Mouse (Mus musculus) embryo, embryonic 9.5 days (tissue): ENCODE data around the gene Abhd12.
"Not testable (repeated sequence)": the region's sequence is repeated elsewhere in the genome, so short reads cannot be mapped to it uniquely, and the experiment has no call there.

Experiments used
- DNase-seq: peaks from one replicate; pipeline ENCODE4 v3.0.0-alpha.2; 2017; ENCODE audit errors: extremely low spot score

Gene Abhd12

DNA sequence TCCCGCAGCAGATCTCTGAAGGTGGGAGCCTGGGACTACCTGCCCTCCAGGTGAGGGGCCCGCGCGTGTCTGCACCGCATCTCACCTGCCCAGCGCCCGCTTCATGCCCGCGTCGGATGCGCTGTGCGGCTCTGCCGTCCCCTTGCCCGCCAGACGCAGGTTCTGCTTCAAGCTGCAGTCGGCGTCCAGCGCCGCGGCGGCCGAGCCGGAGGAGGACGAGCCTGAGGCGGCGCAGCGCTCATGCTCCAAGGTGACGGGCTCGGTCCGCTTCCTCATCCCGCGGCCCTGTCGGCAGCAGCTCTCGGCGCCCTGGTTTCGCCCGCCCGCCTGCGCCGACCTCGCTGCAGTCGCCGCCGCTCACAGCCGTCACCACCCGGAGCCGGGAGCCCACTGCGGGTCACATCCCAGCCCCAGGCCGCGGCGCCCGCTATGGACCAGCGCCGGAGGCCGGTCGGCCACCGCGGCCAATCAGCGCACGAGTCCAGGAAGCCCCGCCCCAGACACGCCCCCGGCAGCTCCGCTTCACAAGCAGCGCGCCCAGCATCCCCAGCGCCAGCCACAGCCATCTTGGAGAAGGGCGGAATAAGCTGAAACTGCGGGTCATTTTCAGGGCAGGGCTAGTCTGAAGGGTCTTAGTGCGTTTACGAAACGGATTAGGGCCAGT is at the start of gene Abhd12:
Gene Abhd12, minus strand, starts transcription at position 470 of the 664 bp plus-strand sequence.
- DNase-seq: peak; percentile 96

DNA sequence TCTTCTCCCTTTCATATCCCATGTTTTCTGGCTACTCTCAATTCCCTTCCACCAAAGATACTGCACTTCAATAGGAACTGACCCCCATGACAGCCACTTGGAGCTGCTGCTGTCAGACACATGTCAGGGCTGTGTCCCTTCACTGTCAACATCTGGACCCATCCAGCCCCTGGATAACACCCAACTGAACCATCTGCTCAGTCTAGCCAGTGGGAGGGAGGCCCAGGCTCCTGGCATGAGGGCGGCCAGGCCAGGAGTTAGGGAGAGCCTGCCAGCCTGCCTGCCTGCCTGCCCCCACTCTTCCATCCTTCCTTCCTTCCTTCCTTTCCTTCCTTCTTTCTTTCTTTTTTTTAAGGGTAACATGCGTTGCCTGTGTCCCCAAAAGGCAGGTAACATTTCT is 46.7 kb upstream of the Abhd12 start:
- DNase-seq: no peak

DNA sequence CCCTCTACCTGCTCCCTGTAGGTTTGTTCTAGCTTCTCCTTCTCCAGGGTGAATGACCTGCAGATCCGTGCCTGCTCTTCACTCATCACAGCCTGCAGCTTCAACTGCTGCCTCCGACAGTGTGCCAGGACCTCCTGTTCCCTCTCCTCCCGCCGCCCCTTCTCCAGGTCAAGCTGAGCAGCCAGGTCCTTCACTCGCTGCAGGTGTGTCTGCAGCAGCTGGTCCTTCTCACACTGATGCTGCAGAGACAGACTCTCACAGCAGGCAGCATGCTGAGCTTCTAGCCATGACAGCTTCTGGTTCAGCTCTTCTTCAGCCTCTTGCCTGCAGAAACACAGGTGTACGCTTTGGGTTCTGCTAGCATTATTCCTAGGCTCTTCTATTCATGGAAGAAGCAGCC is 45.5 kb upstream of the Abhd12 start:
- DNase-seq: no peak

DNA sequence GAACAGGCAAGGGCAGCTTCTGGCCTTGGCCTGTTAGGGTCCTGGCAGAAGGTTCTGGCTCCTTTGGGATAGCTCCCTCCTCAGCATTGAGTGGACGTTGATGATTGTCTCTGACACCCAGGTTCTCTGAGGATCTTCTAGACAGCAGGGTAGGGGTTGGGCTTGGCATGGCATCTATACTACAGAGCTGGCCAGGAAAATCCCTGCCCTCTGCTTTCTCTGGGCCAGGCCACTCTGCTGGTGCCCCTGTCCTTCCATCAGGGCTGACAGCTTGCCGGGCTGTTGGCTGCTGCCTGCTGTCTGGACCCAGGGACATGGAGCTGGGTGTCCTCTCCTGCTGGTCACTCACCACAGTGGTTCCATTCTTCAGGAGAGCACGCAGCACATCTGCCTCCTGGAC is 45.1 kb upstream of the Abhd12 start:
- no peak for DNase-seq

DNA sequence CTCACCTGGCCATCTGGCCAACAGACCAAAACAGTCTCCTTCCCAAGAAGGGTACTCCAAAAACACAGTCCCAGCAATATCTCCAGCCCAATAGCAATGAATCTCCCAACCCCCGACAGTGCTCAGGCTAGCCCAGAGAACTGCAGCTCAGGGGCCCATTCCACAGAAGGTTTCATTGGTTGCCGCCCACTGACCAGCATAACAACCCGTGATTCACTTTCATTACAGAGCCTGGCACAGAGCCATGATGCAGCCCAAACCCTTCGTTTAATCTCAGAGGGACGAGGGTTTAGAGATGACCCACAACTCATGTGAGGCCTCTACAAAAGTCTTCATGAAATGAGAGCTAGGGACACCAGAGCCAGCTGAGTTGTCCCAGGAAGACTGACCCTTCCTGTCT is 44.2 kb upstream of the Abhd12 start:
- DNase-seq: no peak

DNA sequence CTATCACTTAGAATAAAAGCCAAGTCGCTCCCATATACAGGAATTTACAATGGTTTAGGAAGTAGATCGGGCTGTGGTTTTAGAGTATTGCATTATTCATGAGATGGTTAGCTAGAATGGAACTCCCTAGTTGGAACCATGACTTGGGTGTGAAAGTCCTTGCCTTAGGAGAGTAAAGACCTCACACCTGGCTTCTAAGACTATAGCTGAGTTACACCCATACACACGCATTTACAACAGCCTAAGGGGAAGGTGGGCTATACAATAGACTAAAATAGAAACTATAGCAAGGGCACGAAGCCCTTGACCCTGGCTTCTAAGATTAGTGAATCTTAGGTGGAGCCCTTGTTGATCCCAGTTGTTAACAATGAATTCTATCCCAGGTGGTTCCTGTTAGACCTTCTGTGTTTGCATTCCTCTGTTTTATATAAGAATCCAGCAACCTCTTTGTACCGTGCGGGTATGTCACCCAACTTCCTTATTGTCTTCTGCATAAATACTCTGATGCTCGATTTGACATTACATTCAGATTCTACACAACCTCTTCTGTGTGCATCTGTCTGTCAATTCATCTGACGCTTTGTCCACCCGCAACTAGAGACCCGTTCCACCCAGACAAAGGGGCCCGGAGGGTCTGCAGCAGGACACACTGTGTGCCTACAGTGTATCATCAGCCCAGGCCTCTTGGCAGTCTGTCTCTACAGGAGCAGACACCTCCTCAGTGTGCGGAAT is 43.5 kb upstream of the Abhd12 start:
- not testable (repeated sequence) for DNase-seq

DNA sequence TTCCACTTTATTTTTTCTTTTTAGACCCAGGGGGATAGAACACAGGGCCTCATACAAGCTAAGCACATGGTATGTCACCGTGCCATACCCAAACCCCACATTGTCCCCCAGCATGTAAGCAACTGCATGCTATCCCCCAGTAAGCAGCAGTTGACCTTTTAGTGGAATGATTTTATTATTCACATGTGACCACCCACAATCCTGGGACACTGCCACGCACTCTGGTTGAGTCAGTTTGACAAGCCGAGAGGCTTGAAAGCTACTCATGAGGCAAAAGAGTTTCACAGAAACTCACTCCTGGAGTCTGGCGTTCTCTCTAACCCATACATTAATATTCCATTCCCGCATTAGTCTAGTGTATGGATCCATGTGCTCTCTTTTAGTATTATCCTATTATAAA is 42.8 kb upstream of the Abhd12 start:
- DNase-seq: not testable (repeated sequence)

DNA sequence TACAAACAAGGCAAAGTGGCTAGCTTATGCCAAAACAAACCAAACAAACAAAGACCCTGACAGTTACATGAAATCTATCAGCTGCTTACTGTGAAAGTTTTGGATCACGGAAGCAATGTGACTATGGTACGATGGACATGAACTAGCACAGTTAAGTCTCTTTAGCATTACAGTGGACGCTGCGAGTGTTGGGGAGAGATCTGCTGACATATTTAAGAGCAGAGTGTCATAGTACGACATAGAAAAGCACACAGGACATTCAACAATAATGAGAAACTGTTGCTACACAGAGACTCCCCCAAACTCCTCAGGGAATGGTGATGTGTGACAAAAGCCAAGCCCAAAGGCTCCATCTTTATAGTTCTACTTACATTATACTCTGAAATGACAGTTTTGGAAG is 39.5 kb upstream of the Abhd12 start:
- DNase-seq: no peak

DNA sequence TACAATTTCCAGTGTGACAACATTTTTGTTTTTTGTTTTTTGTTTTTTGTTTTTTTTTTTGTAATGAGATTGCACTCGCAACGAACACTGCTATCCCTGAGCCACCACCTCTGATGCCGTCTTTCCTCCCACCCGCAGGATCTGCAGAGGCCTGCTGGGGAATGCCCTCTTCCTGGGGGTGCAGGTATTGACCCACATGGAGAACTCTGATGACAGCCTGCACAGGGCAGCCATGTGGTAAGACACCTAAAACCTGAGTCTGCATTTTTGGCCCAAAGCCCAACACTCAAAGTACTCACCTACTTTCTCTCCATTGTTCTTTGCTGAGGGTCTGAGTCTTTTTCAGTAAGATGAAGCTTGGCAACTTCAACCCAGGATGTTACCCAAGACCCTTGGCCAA is 30.1 kb upstream of the Abhd12 start:
- DNase-seq: no peak

DNA sequence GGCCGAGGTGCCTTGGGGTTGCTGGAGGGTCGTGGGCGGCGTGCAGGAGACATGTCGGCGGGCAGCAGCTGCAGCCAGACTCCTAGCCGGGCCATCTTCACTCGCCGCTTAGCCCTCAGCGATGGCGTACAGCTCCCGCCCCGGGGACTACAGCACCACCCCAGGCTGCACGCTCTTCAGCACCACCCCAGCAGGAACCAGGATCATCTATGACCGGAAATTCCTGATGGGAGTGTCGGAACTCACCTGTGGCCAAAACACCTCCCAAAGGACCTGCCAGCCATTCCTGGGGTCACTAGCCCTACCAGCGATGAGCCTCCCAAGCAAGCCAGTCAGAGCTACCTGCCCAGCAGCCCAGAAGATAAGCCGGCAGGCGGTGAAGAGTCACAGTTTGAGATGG is 28.9 kb upstream of the Abhd12 start:
- DNase-seq: no peak

DNA sequence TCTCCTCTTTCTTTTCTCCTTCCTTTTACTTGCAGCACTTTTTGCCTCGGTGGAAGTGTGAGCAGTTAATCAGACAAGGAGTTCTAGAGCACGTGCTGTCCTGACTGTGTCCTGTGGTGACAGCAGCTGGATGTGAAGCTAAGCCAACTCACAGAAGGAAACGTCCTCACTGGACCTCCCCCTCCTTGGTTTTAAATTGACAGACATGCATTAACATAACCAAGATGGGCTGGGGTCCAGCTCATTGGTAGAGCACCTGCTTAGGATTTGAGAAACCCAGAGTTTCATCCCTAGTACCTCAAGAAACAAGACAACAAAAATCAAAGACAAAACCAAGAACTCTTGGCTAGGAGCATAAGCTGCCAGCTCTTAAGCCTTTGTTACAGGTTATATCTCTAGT is 26.3 kb upstream of the Abhd12 start:
- DNase-seq: no peak

DNA sequence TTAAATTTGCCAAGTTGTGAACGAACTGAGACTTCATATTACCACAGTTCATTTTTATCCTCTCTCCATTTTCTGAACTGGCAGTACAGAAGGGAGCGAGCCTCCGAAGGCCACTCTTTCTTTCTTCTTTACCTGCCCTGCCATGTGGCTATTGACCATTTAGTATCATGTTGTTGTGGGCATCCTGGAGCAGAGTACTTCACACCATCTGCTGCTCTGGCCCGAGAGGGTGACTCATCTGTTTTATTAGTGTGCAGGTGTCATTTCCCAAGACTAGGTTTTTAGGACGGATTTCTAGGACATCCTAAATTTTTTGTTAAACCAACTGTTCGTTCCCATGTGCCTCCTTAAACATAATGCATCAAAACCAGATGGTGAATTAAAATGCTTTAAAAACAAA is 24.6 kb upstream of the Abhd12 start:
- no peak for DNase-seq

DNA sequence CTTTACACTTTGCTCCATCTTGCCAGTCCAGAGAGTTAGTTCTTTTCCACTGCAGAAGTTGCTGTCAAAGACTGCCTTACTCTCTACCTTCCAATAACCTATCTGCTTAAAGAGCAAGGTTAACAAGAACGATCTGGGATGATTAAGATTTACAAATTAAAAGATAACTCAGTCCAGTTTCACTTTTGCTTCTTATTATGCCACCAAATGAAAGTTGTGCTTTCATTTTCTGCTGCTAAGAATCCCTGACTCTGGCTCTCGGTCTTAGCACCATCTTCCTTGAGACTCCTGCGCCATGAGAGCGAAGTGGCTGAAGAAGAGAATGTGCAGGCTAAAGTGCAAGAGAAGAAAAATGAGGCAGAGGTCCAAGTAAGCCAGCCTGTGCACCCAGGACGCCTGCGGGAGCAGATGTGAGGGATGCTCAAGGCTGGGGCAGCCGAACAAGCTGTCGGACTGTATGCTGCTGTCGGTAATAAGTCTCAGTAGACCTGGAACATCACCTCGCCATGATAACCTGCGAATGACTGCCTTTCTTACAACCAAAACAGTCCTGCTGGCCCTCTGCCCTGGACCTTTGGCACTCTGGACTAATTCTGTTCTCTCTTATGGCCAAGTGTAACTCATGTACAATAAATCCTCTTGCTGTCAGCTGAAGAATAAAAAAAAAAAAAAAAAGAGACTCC is 22.6 kb upstream of the Abhd12 start:
- DNase-seq: no peak

DNA sequence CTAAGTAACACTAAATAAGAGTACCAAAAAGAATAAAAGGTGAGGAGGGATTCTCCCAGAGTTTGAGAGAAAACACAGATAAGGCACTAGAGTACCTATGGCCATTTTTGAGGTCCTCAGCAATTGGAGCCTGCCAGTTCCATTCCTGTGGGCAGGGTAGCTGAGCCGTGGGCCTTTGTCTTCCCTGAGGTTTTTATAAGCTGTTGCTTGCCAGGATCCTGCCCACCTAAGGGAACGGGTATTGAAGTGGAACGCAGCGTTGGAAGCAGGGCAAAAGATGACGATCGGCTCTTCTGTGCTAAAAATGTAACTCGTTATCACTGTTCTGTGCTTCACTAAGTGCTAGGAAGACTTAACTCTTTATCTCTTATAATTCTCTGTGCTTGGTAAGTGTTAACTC is 19.0 kb upstream of the Abhd12 start:
- no peak for DNase-seq

DNA sequence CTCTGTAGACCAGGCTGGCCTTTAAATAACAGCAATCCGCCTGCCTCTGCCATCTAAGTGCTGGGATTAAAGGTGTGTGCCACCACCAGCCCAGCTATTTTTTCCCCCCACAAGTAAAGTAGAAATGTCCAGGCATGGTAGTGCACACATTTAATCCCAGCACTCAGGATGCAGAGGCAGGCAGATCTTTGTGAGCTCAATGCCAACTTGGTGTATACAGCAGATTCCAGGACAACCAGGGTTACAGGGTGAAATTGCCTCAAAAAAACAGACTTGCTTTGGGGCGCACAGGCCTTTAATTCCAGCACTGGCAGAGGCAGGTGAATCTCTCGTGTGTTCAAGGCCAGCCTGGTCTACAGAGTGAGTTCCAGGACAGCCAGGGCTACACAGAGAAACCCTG is 18.5 kb upstream of the Abhd12 start:
- no peak for DNase-seq

DNA sequence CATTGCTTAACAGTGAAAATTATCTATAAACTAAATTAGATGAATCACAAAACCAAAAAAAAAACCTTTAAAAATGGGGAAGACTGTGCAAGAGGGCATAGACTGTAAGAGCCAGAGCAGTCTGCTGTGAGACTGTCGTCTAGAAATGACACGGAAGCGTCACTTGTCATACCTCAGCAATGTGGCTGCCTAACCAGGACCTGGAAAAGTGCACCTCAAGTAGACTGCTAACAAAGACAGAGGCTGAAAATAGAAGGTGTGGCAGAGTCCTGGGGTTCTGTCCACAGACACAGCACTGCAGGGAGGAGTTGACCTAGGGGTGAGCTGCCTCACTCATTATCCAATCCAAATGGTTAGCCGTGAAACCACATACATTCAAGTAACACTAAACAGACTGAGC is 17.6 kb upstream of the Abhd12 start:
- DNase-seq: no peak

DNA sequence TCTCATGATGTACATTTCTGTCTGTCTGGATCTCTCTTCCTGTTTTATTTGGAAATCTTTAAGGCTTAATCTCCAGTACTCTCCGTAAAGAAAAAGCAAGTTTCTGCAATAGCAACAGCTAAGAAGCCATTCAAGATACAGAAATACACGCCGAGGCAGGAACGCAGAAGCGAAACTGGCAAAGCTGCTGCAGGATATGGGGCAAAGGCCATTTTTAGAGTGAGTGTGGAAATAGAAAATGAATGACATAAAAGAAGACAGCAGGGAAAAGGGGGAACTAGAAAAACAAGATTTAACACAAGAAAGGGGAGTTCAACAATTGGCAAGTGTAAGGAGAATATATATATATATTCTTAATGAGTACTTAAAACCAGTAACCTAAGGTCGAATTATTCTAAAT is 17.2 kb upstream of the Abhd12 start:
- no peak for DNase-seq

DNA sequence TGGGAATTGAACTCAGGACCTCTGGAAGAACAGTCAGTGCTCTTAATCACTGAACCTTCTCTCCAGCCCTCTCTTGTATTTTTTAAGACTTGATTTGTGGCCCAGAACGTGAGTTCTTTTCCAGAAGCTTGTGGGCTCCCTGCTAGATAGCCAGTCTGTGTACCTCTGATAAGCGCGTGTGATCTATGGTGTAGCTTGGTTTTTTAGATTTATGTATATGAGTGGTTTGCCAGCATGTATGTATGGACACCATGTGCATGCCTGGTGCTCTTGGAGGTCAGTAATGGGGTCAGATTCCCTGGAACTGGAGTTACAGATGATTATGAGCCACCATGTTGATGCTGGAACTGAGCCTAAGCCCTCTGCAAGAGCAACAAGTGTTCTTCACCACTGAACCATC is 16.0 kb upstream of the Abhd12 start:
- no peak for DNase-seq

DNA sequence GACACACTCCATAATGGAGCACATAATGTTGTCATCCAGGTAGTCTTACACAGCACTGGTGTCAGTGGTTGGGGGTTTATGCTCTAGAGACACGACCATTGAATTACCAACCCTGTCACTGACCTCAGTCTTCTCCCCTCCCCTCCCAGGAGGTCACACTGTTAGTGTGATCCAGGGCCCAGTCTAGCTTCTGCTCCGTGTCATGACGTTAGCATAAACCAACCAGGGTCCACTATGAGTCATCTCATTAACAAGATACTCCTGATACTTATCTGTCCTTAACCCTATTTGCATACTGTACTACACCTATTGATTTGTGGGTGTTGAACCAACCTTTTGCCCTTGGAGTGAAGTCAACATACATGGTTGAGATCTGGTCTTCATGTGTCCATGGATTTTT is 14.2 kb upstream of the Abhd12 start:
- no peak for DNase-seq

DNA sequence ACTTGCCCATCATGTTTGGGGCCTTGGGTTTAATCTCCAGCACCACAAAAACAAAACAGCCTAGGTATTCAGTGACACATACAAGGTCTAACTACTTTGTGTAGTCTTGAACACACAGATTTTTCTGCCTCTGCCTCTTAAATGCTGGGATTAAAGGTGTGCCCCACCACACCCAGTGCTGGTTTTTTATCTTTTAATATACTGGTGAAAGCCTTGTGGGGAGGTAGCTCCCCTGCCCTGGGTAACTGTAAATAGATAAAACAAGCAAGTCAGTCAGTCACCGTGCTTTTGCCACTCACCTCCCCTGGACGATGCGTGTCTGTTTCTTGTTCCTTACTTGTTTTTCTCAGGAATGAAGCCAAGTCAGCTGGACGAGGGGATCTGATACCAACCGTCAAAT is 11.2 kb upstream of the Abhd12 start:
- DNase-seq: no peak

DNA sequence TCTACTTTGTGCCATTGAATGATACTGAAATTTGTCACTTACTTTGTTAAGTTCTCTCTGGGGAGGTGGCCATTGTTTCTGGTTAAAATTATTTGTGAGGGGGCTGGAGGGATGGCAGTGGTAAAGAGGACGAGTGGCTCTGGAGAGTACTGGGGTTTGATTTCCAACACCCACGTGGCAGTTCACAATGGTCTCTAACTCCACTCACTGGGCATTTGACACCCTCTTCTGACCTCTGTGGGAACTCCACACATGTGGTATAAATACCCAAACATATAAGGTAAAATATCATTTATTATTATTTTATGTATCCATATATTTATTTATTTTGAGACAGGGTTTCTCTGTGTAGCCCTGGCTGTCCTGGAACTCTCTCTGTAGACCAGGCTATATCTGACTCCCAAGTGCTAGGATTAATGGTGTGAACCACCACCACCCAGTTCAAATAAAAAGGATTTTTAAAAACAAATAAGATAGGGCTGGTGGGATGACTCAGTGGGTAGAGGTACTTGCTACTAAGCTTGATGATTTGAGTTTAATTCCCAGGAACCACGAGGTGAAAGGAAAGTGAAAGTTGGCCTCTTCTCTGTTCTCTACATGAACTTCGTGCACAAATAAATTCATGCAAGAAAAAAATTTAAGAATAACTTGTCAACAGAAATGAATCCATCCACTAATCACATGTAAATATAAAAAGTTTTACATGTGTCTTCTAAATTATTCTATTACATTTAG is 10.4 kb upstream of the Abhd12 start:
- no peak for DNase-seq

DNA sequence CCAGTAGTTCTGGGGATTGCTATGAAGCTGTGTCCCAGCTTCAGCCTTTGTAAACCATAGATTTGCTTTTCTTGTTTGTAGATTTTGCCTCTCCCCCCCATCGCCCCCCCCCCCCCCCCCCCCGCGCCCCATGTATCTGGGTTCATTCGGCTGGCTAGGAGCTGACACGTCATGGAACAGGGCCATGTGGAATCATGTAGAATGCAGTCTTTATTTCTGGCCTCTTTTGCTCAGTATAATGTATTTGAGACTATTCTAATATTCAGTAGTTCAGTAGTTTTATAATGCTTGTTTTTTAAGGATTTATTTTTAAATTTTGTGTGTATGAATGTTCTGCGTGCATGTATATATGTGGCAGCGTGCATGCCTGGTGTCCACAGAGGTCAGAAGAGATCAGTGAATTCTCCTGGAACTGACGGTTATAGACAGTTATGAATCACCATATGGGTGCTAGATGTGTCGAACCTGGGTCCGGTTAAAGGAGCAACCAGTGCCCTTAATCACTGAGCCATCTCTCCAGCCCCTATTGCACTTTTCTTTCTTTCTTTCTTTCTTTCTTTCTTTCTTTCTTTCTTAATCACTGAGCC is 5.8 kb upstream of the Abhd12 start:
- DNase-seq: no peak
